Mouse (Mus musculus): ENCODE measurements at regions not wholly inside any gene's neighbourhood (a gene's known extent, or its start where the extent isn't known, plus 50 kb on each side); places are given as distances from the start of the nearest gene placed in this dataset.

DNA sequence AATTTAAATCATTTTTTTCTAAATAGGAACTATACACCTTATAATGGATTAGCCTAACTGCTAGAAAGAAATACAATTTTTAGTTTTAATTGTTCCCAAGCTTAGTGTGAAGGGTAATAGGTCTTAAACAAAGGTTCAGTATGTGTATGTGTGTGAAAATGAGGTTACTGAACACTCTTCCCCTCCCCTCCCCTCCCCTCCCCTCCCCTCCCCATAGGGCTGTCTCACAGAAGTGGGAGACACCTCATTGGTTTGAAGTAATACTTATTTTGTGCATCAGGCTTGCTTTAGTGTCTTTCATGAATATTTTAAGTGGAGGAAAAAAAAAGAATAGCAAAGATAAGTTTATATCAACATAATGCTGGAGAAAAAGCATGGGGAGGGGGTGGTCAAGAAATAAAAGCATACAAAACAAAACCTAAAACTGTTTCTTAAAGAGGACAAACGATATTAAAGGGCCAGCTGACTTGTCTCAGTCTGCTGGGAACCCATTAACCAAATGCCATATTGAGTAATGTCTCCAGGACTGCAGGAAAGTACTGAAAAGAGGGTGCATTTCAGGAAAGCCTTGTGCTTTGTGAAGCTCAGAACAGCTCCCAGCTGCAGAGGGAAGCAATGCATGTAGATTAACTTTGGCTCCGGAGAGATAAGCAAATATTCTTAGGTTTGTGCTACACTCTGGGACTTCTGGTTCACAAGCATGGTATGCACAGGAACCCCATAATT lies 59.2 kb downstream of the Csl start:
- no peak for ATAC-seq (ENCODE audit: low FRiP score)
- DNase-seq (ENCODE audit: low spot score, missing footprints): no peak
- H3K4me2 ChIP-seq: no peak overlapping the region
- no peak overlapping the region for H3K9ac ChIP-seq (ENCODE audit: low read length)
- H3K4me1 ChIP-seq (ENCODE audit: control insufficient read depth, insufficient read depth, low read length): no peaks in the 10 kb centered on the region
- H3K27ac ChIP-seq (ENCODE audit: low read depth, low read length): no peak overlapping the region
- 68% methylated on average over 2 of the region's 2 CpGs for WGBS
- no peak overlapping the region for H3K4me3 ChIP-seq (ENCODE audit: low read depth, low read length)
- H3K27me3 ChIP-seq (ENCODE audit: control insufficient read depth, insufficient read depth, low read length): no peaks in the 10 kb centered on the region
- no peaks in the 10 kb centered on the region for H3K36me3 ChIP-seq (ENCODE audit: control insufficient read depth, insufficient read depth, low read length)
- no peaks in the 10 kb centered on the region for H3K9me3 ChIP-seq (ENCODE audit: control insufficient read depth, low read length)
